Mouse (Mus musculus): ENCODE measurements around the gene Icam2.

DNA sequence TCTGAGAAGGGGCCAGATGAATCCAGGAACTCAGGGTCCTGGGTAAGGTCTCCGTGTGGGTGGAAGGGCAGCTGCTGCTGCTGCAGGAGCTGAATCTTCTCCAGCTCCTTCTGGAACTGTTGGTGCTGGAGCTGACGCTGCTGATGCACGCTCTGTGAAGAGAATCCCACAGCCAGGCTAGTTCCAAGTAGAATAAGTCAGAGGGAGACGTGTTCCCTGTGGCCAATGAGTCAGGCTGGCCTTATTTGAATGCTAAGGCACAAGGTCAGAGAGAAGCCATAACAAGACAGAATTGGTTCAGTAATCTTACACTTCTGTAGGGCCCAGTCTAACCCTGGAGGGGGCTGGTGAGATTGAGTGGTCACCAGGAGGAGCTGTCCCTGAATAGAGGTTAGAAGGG, 22.1 kb upstream of the Icam2 start:
- TF ChIP-seq GATA1 (IDR thresholded peaks at IDR 0.05; ENCODE audit: borderline replicate concordance, low read length) (no peak), FLI1 (IDR thresholded peaks at IDR 0.05; ENCODE audit: low read length) (no peak)
